Mouse (Mus musculus) monocyte, adult 5-6 weeks (primary cell): Measurements from ENCODE around the gene 1700010I14Rik. TPM values are rescaled to one million over a fixed set of nuclear protein-coding genes. Genes with fewer than 3 reads are reported as not detected.

ENCODE experiments used
- ATAC-seq: fragments of 153-309, 156-312 bp; replicated peaks from 2 replicates; pipeline ENCODE4 v1.8.0; 2017; ENCODE audit warnings: mild to moderate bottlenecking; ENCODE audit not compliant: low TSS enrichment, insufficient number of reproducible peaks, severe bottlenecking, poor library complexity, low FRiP score
- total RNA-seq: library from RNA; stranded (forward); fragments of 200-1000, 200-491, 200-594 nt; gene quantifications from 3 replicates; pipeline ENCODE4 v1.2.3, GENCODE M21; 2017

1700010I14Rik gene
- total RNA-seq, 1 experiment from 2014 or later: 3.6 TPM

- no peak for ATAC-seq
Measured at GRCm38 (mm10) chr17:9002438-9002837, 14.3 kb downstream of the 1700010I14Rik start.

GRCm38 (mm10) chr17:9004516-9004915 lies 16.4 kb downstream of the 1700010I14Rik start:
- ATAC-seq: no peak

- no peak for ATAC-seq
Measured at GRCm38 (mm10) chr17:9023198-9023942, 35.2 kb downstream of the 1700010I14Rik start.

GRCm38 (mm10) chr17:9030181-9030580 lies 42.0 kb downstream of the 1700010I14Rik start:
- ATAC-seq: no peak

GRCm38 (mm10) chr17:9031241-9032141 lies 43.4 kb downstream of the 1700010I14Rik start:
- no peak for ATAC-seq

- ATAC-seq: no peak
Measured at GRCm38 (mm10) chr17:9032362-9033044, 44.4 kb downstream of the 1700010I14Rik start.

- ATAC-seq: no peak
Measured at GRCm38 (mm10) chr17:9033511-9033910, 45.4 kb downstream of the 1700010I14Rik start.

- no peak for ATAC-seq
Measured at GRCm38 (mm10) chr17:9035561-9036348, 47.6 kb downstream of the 1700010I14Rik start.

GRCm38 (mm10) chr17:9042723-9043122 lies 54.6 kb downstream of the 1700010I14Rik start:
- no peak for ATAC-seq

GRCm38 (mm10) chr17:9052441-9052980 lies 64.4 kb downstream of the 1700010I14Rik start:
- no peak for ATAC-seq

GRCm38 (mm10) chr17:9059360-9059932 lies 71.3 kb downstream of the 1700010I14Rik start:
- ATAC-seq: no peak
